Mouse (Mus musculus) olfactory bulb, adult 2 months (tissue): ENCODE measurements around the gene 0610012G03Rik. TPM values are rescaled to one million over a fixed set of nuclear protein-coding genes. Genes with fewer than 3 reads are reported as not detected.
A peak's percentile ranks its signal among the peaks of the same experiment; 100 is the strongest.

ENCODE experiments used
- H3K27ac ChIP-seq: fragments of 200-500 bp; 2 replicates; pipeline ENCODE4 v1.5.1; 2012; ENCODE audit warnings: low read depth, low read length; ENCODE audit not compliant: insufficient read depth
- H3K4me1 ChIP-seq: fragments of 200-500 bp; 2 replicates; pipeline ENCODE4 v1.6.1; 2012; ENCODE audit warnings: low read length; ENCODE audit not compliant: control insufficient read depth, insufficient read depth
- H3K4me3 ChIP-seq: fragments of 200-500 bp; 2 replicates; pipeline ENCODE4 v1.5.1; 2012; ENCODE audit warnings: mild to moderate bottlenecking, low read depth, low read length, moderate library complexity; ENCODE audit not compliant: insufficient read depth
- CTCF ChIP-seq: fragments of 200-500 bp; IDR thresholded peaks from 2 replicates; pipeline ENCODE4 v1.5.1; 2012; ENCODE audit warnings: low read depth, mild to moderate bottlenecking, low read length, moderate library complexity; ENCODE audit not compliant: insufficient read depth
- POLR2A ChIP-seq: fragments of 200-500 bp; IDR thresholded peaks from 2 replicates; pipeline ENCODE4 v1.6.1; 2012; ENCODE audit warnings: mild to moderate bottlenecking, low read depth, low read length, moderate library complexity; ENCODE audit not compliant: insufficient read depth
- WGBS: fragments of 180-500 bp; shearing (Covaris S2); methylation state at CpG from one replicate; pipeline ENCODE4 v1.1.7; 2018; 5-methylcytosine and 5-hydroxymethylcytosine counted together
- polyA plus RNA-seq: library from polyadenylated mRNA; stranded (reverse); fragments of >200 nt; gene quantifications from 2 replicates; pipeline ENCODE4 v1.2.4, GENCODE M21; 2012; ENCODE audit warnings: low replicate concordance; ENCODE audit not compliant: missing spikeins, insufficient read depth, insufficient read length

The 0610012G03Rik gene
- polyA plus RNA-seq: not detected in 2 replicates

DNA sequence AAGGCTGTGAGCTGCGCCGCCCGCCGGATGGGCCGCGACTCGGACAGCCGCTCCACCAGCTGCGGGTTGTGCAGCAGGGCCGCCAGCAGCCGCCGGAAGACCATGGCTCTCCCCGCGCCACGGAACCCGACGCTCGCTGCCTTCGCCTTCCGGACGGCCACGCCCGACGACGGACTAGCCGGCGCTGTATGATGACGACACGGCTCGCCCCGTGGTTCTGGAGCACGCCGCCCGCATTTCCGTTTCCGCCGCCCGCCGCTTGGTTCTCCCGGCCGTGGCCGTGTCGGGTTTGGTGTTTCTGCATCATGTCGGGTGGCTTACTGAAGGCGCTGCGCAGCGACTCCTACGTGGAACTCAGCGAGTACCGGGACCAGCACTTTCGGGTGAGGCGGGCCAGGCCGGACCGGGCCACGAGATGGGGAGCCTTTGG is at the start of gene 0610012G03Rik, which contains the start of gene Ncbp2:
TSS of gene 0610012G03Rik (minus strand) at position 150 of the 430 bp plus-strand sequence.
TSS of gene Ncbp2 (plus strand) at position 169 of the 430 bp plus-strand sequence.
- peak within 1 kb of the TSS; percentile 60 for H3K4me3 ChIP-seq
- TF ChIP-seq CTCF: no peak
- TF ChIP-seq POLR2A: peak; percentile 56
- H3K27ac ChIP-seq: peak within 1 kb of the TSS; percentile 62
- peaks cover 24% of the 10 kb centered on the region for H3K4me1 ChIP-seq
- under 1% methylated on average over 55 of the region's 55 CpGs for WGBS

DNA sequence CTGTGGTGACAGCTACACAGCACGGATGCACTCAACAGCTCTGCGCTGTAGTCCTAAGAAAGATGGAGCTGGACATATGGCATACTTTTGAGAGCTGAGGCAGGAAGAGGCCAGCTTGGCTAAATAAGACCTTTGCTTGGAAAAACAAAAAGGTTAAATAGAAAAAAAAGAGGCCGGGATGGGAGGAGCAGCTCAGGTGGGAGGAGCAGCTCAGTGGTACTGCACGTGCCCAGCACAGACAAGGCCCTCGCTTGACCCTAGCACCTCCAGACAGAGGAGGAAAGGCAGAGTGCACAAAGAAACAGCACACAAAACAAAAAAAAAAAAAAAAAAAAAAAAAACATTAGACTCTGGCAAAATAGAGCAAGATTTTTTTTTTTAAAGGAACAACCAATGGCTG is 48.1 kb upstream of the 0610012G03Rik start:
- H3K4me3 ChIP-seq: no peak overlapping the region

DNA sequence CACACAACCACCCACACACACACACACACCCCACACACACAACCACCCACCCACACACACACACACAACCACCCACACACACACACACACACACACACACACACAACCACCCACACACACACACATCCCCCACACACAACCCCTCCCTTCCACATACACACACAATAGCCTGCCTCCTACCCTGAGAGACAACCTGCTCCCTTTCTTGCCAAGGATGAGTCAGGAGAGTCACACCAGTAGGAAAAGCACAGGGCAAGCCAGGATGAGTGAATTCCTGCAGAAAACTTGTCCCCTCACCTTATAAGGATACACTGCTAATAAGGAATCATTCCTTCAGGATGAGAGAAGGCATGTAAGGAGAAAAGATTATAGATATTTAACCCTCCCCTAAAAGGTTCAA is 45.7 kb upstream of the 0610012G03Rik start:
- Histone ChIP-seq H3K4me1 (0 out of 2 replicates have a peak, but pooled peaks cover 5% of the 10 kb centered on the region), H3K4me3 (no peak overlapping the region), H3K27ac (no peak overlapping the region)
- TF ChIP-seq POLR2A (no peak), CTCF (no peak)

More for the DNA sequence above, 48.1 kb upstream of the 0610012G03Rik start:
- Histone ChIP-seq H3K4me1 (peaks cover 9% of the 10 kb centered on the region; the same call in 1 of the 2 replicates), H3K27ac (no peak overlapping the region)
- WGBS: 88% methylated on average over 5 of the region's 5 CpGs
- TF ChIP-seq CTCF (no peak), POLR2A (no peak)

DNA sequence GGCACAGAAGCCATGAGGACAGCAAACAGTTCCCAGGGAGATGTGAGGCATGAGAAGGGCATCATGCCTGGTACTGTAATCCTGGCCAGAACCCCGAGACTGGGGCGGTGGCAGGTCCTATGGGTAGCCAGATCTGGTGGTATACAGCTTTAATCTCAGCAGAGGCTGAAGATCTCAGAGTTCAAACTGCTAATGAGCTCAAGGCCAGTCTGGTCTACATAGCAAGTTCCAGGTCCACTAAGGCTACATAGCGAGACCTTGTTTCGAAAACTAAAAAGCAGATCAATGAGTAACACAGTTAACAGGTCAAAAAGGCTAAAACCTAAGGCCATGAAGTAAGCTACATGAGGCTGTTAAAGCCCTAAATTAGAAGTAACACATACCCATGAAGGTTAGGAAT is 44.9 kb upstream of the 0610012G03Rik start:
- TF ChIP-seq POLR2A (no peak), CTCF (no peak)
- Histone ChIP-seq H3K4me3 (no peak overlapping the region), H3K4me1 (0 out of 2 replicates have a peak, but pooled peaks cover 5% of the 10 kb centered on the region), H3K27ac (no peak overlapping the region)
- WGBS: 95% methylated on average over 4 of the region's 4 CpGs

DNA sequence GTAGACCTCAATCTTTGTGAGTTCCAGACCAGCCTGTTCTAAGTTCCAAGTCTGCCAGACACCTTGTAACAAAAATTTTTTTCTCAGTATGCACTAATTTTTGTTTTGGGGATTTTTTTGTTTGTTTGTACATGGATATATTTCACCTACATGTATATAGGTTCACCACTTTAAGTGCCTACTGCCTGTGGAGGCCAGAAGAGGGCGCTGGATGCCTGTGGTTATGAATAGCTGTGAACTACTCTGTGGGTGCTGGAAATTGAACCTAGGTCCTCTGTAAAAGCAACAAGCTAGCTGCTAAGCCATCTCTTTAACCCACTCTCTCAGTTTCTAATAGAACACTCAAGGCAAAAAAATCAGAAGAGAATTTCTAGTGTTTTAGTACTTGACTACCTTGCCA is 43.7 kb upstream of the 0610012G03Rik start:
- 0 out of 2 replicates have a peak, but pooled peaks cover 5% of the 10 kb centered on the region for H3K4me1 ChIP-seq
- 58% methylated on average over 1 of the region's 1 CpGs for WGBS
- no peak for TF ChIP-seq CTCF
- no peak for TF ChIP-seq POLR2A
- no peak overlapping the region for H3K27ac ChIP-seq
- H3K4me3 ChIP-seq: no peak overlapping the region

DNA sequence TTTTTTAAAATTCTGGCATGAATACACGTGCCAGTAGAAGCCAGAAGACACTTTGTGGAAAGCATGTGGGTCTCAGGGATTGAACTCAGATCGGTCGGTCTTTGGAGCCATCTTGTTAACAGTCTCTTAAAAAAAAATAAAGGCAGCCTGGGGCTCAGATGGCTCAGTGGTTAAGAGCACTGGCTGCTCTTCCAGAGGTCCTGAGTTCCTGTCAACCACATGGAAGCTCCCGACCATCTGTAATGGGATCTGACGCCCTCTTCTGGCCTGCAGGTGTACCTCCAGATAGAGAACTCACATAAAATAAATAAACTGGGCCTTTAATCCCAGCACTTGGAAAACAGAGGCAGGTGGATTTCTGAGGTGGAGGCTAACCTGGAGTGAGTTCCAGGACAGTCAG is 32.7 kb upstream of the 0610012G03Rik start:
- Histone ChIP-seq H3K4me1 (no peaks in the 10 kb centered on the region), H3K27ac (no peak overlapping the region), H3K4me3 (no peak overlapping the region)
- 80% methylated on average over 5 of the region's 5 CpGs for WGBS
- no peak for TF ChIP-seq CTCF
- no peak for TF ChIP-seq POLR2A

DNA sequence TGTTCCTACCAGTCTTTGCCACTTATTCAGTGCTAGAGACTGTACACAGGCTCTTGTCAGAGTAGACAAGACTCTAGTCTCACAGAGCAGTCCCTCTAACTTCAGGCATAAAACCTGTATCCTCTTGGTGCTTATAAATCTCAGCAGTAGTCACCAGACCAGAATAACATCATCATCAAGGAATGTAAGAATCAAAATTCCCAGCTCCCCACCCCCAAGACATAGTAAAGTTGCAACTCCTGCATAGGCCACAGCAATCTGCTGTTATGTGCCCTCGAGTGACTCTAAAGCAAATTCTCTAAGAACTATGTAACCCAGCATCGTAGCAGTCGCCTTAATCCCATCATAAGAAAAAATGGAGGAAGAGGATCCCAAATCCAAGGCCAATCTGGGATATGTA is 31.2 kb upstream of the 0610012G03Rik start:
- Histone ChIP-seq H3K27ac (no peak overlapping the region), H3K4me3 (no peak overlapping the region)
- 97% methylated on average over 3 of the region's 3 CpGs for WGBS

DNA sequence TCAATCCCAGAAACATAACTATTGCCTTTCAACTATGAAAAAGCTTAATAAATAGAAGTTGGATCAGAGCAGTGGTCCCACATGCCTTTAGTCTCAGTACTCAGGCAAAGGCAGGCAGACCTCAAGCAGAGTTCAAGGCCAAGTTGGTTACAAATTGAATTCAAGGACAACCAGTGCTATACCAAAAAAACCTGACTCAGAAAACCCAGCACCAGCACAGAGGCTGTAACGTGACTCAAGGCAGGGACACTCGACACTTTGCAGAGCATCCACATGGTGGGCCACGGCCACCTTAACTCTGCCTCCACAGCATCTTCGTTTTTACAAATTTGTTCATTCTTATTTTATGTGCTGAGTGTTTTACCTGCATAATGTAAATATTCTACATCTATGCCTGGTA is 27.0 kb upstream of the 0610012G03Rik start:
- Histone ChIP-seq H3K4me1 (no peaks in the 10 kb centered on the region), H3K27ac (no peak overlapping the region), H3K4me3 (no peak overlapping the region)
- no peak for TF ChIP-seq POLR2A
- no peak for TF ChIP-seq CTCF
- 94% methylated on average over 4 of the region's 4 CpGs for WGBS

More for the DNA sequence above, 31.2 kb upstream of the 0610012G03Rik start:
- H3K4me1 ChIP-seq: no peaks in the 10 kb centered on the region
- no peak for TF ChIP-seq POLR2A
- no peak for TF ChIP-seq CTCF

DNA sequence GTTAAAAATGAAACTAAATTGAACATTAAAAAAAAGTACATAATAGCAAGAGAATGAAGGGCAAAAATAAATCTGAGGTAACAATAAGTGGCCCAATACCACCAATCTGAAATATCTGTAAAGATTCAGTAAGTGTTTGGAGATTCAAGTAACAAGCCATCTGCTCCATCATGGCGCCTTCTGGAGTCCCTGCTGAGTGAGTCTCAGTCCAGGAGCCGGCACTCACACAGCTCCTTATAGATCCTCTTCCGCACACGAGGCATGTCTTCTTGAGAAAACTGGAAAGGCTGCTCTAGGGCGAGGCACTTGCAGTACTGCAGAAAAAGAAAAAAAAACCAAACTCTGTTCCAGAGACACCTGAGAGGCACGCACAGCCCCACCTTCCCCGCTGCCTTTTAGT is 14.9 kb upstream of the 0610012G03Rik start:
- Histone ChIP-seq H3K4me1 (no peaks in the 10 kb centered on the region), H3K27ac (no peak overlapping the region), H3K4me3 (no peak overlapping the region)
- TF ChIP-seq POLR2A (no peak), CTCF (no peak)
- 84% methylated on average over 7 of the region's 7 CpGs for WGBS
